Mouse (Mus musculus) hindbrain, postnatal 0 days (tissue): ENCODE data around the gene Fjx1. TPM values are rescaled to one million over a fixed set of nuclear protein-coding genes. Genes with fewer than 3 reads are reported as not detected.

ENCODE experiments used
- ATAC-seq: fragments of 200-750 bp; cut with Nextera tagmentation; 2 replicates; pipeline ENCODE4 v1.8.0; 2017; ENCODE audit warnings: mild to moderate bottlenecking, moderate TSS enrichment, moderate library complexity
- DNase-seq: peaks from one replicate; pipeline ENCODE4 v3.0.0-alpha.2; 2015; ENCODE audit warnings: low spot score
- H3K27ac ChIP-seq: fragments of 300-500 bp; sonication (generic); 2 replicates; pipeline ENCODE4 v1.5.1; 2014; ENCODE audit warnings: mild to moderate bottlenecking
- H3K27me3 ChIP-seq: fragments of 300-500 bp; sonication (generic); 2 replicates; pipeline ENCODE4 v1.6.1; 2014; ENCODE audit warnings: low read length, mixed read lengths; ENCODE audit not compliant: insufficient read depth
- H3K36me3 ChIP-seq: fragments of 300-500 bp; sonication (generic); 2 replicates; pipeline ENCODE4 v1.6.1; 2014; ENCODE audit warnings: low read length, mixed read lengths; ENCODE audit not compliant: insufficient read depth
- H3K4me1 ChIP-seq: fragments of 300-500 bp; sonication (generic); 2 replicates; pipeline ENCODE4 v1.6.1; 2014; ENCODE audit warnings: antibody characterized with exemption, low read length, mixed read lengths; ENCODE audit not compliant: insufficient read depth
- H3K4me2 ChIP-seq: fragments of 300-500 bp; sonication (generic); 2 replicates; pipeline ENCODE4 v1.6.1; 2014; ENCODE audit warnings: low read depth, mild to moderate bottlenecking, low read length, moderate library complexity, mixed read lengths
- H3K4me3 ChIP-seq: fragments of 300-500 bp; sonication (generic); 2 replicates; pipeline ENCODE4 v1.5.1; 2014; ENCODE audit warnings: low read length
- H3K9ac ChIP-seq: fragments of 300-500 bp; sonication (generic); replicated peaks from 2 replicates; pipeline ENCODE4 v1.6.1; 2014; ENCODE audit warnings: mild to moderate bottlenecking, low read length, moderate library complexity, mixed read lengths
- H3K9me3 ChIP-seq: fragments of 300-500 bp; sonication (generic); 2 replicates; pipeline ENCODE4 v1.6.1; 2016; ENCODE audit warnings: low read length, mixed read lengths
- CTCF ChIP-seq: IDR thresholded peaks from 2 replicates; pipeline ENCODE4 v1.5.1; 2016; ENCODE audit warnings: antibody characterized with exemption, control low read depth, low read depth
- WGBS: fragments of 180-500 bp; shearing (Covaris S2); extraction: QIAGEN DNeasy Blood & Tissue Kit; methylation state at CpG from one replicate; pipeline ENCODE4 v1.1.7; 2014; 5-methylcytosine and 5-hydroxymethylcytosine counted together
- polyA plus RNA-seq: library from polyadenylated mRNA; unstranded; fragments of >200 nt; fragmentation: Nextera tagmentation; extraction: Ambion mirVana; gene quantifications from 2 replicates; pipeline ENCODE4 v1.2.1, GENCODE M21; 2015
- total RNA-seq: library from RNA; depleted of rRNA; stranded (reverse); fragments of >200 nt; gene quantifications from 2 replicates; pipeline ENCODE4 v1.2.3, GENCODE M21; 2014

The Fjx1 gene
- total and polyA plus RNA-seq, 2 experiments from 2014 or later = 27.2 to 77.8 TPM

- peak overlapping the region; percentile 71 for H3K27ac ChIP-seq
- H3K9ac ChIP-seq = no peak overlapping the region
- ATAC-seq = peak; percentile 94
Observed at GRCm38 (mm10) chr2:102463587-102464341, 11.5 kb upstream of the Fjx1 start.

DNA sequence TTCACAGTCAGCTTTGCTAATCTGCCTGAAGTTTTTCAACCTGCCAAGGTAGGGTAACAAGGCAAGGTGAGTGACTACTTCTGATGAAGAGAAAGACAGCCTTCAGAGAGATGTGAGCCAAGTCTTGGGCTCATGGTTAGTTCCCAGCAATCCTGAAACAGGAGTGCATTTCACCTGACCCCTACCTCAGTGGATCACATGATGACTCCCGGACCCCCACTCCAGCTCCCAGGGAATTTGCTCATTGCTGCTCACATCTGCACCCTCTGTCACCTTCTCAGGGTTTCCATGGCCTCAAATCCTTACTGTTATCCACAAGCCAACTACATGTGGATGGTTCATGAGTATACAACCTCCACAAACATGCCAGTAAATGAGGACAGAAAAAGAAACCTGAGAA is 9.2 kb upstream of the Fjx1 start:
- Histone ChIP-seq H3K27me3 (no peaks in the 10 kb centered on the region), H3K4me3 (no peak overlapping the region), H3K9me3 (no peaks in the 10 kb centered on the region), H3K9ac (no peak overlapping the region), H3K4me1 (no peaks in the 10 kb centered on the region), H3K4me2 (no peak overlapping the region), H3K36me3 (no peaks in the 10 kb centered on the region), H3K27ac (no peak overlapping the region)
- 79% methylated on average over 1 of the region's 1 CpGs for WGBS
- DNase-seq (no peak), ATAC-seq (no peak)
- TF ChIP-seq CTCF = no peak

More at GRCm38 (mm10) chr2:102463587-102464341, 11.5 kb upstream of the Fjx1 start:
- H3K4me2 ChIP-seq = no peak overlapping the region
- no peaks in the 10 kb centered on the region for H3K9me3 ChIP-seq
- TF ChIP-seq CTCF = no peak
- H3K36me3 ChIP-seq = no peaks in the 10 kb centered on the region
- DNase-seq = peak; percentile 83
- no peaks in the 10 kb centered on the region for H3K27me3 ChIP-seq
- 30% methylated on average over 12 of the region's 12 CpGs for WGBS
- no peak overlapping the region for H3K4me3 ChIP-seq
- no peaks in the 10 kb centered on the region for H3K4me1 ChIP-seq

DNA sequence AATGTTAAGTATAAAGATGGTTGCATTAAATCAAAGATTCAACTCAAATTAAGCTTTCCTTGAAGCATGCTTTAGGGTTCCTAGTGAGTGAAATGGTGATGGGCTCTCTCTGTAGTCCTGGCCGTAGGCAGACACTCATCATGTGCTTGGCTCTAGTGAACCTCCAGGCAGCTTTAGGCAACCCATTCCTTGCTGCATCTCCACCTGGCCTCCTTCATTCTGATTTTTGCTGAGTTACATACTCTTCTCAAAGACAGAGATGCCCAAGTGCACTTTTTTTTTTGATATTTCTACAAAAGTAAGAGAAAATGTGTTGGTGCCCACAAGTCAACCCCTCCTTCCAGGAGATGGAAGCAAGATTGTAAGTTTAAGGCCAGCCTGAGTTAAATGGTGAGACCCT is 2.8 kb upstream of the Fjx1 start:
- Histone ChIP-seq H3K36me3 (no peaks in the 10 kb centered on the region), H3K27me3 (no peaks in the 10 kb centered on the region), H3K4me2 (no peak overlapping the region), H3K9ac (no peak overlapping the region), H3K4me3 (no peak overlapping the region), H3K9me3 (no peaks in the 10 kb centered on the region), H3K4me1 (no peaks in the 10 kb centered on the region; the same call in 1 of the 2 replicates), H3K27ac (no peak overlapping the region)
- DNase-seq (no peak), ATAC-seq (no peak)
- TF ChIP-seq CTCF = no peak
- 79% methylated on average over 1 of the region's 1 CpGs for WGBS

DNA sequence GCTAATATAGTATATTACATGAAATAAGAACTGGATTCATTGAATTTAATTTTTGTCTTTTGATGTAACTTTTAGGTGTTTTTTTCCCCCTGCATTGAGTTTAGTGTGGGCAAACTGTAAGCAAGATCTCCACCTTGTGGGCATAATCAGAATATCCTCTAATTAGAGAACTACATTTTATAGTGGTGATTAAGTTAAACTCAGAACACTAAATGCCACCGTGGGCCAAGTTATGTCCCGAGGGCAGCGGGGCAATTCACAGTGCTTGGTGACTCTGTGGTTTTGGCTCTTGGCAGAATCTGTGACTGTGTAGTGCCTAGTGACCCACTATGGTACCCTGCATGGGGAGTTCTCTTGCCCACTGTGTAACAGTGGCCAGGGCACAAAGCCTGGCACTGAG is 1.1 kb upstream of the Fjx1 start:
- ATAC-seq (no peak), DNase-seq (peak; percentile 82)
- TF ChIP-seq CTCF = peak; percentile 75
- Histone ChIP-seq H3K27me3 (no peaks in the 10 kb centered on the region), H3K4me2 (no peak overlapping the region), H3K36me3 (no peaks in the 10 kb centered on the region), H3K9ac (no peak overlapping the region), H3K4me3 (no peak overlapping the region), H3K4me1 (no peaks in the 10 kb centered on the region; the same call in 1 of the 2 replicates), H3K27ac (no peak overlapping the region), H3K9me3 (no peaks in the 10 kb centered on the region)
- WGBS = 17% methylated on average over 3 of the region's 3 CpGs

GRCm38 (mm10) chr2:102450761-102451670 is 1.3 kb downstream of the Fjx1 start:
- no peak for TF ChIP-seq CTCF
- DNase-seq (peak; percentile 57), ATAC-seq (peak; percentile 63)
- H3K27ac ChIP-seq = peak overlapping the region; percentile 71
- H3K4me1 ChIP-seq = no peaks in the 10 kb centered on the region; the same call in 1 of the 2 replicates
- 2% methylated on average over 100 of the region's 109 CpGs for WGBS
- peak overlapping the region; percentile 96 for H3K4me2 ChIP-seq
- peak overlapping the region; percentile 83 for H3K4me3 ChIP-seq
- H3K36me3 ChIP-seq = no peaks in the 10 kb centered on the region
- H3K27me3 ChIP-seq = no peaks in the 10 kb centered on the region
- H3K9ac ChIP-seq = peak overlapping the region; percentile 82
- no peaks in the 10 kb centered on the region for H3K9me3 ChIP-seq

DNA sequence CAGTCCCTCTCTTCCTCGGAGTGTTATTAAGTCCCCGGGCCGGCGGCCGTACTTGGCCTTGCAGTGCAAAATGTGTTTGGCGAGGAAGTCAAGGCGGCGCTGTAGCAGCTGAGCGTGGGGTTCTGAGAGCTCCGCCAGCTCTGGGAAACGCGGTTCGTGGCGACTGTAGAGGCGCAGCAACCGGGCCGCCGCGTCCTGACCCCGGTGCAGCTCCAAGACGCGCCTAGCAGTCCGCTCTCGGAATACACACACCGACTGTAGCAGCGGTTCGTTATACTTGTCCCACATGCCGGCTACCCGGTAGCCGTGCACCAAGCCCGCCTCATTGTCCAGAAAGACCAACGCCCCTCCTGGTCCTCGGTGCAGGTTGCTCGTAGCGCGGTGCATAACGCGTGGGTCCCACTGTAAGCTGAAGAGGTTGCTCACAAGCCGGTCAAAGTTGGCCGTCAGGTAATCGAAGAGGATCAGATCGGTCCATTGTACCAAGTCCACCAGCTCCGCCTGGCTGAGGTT is 2.0 kb downstream of the Fjx1 start:
- H3K27ac ChIP-seq = peak overlapping the region; percentile 71
- TF ChIP-seq CTCF = peak; percentile 47
- H3K4me1 ChIP-seq = no peaks in the 10 kb centered on the region; the same call in 1 of the 2 replicates
- ATAC-seq (peak; percentile 16), DNase-seq (peak; percentile 84)
- no peaks in the 10 kb centered on the region for H3K36me3 ChIP-seq
- H3K9ac ChIP-seq = peak overlapping the region; percentile 82
- under 1% methylated on average over 43 of the region's 43 CpGs for WGBS
- H3K4me2 ChIP-seq = peak overlapping the region; percentile 96
- no peaks in the 10 kb centered on the region for H3K27me3 ChIP-seq
- H3K4me3 ChIP-seq = peak overlapping the region; percentile 83
- H3K9me3 ChIP-seq = no peaks in the 10 kb centered on the region
